Mouse (Mus musculus) stomach, embryonic 16.5 days (tissue): ENCODE data around the gene Gm28051. TPM values are rescaled to one million over a fixed set of nuclear protein-coding genes. Genes with fewer than 3 reads are reported as not detected.

Experiments
- ATAC-seq: fragments of 200-750 bp; cut with Nextera tagmentation; 2 replicates; pipeline ENCODE4 v1.8.0; 2017; ENCODE audit warnings: moderate number of reproducible peaks, moderate TSS enrichment; ENCODE audit not compliant: insufficient read depth, low FRiP score
- H3K27ac ChIP-seq: fragments of 300-500 bp; sonication (generic); 2 replicates; pipeline ENCODE4 v1.5.1; 2014; ENCODE audit warnings: low read length
- H3K27me3 ChIP-seq: fragments of 300-500 bp; sonication (generic); 2 replicates; pipeline ENCODE4 v1.6.1; 2014; ENCODE audit warnings: low read length, control low read depth, mixed read lengths; ENCODE audit not compliant: control insufficient read depth, insufficient read depth
- H3K36me3 ChIP-seq: fragments of 300-500 bp; sonication (generic); 2 replicates; pipeline ENCODE4 v1.6.1; 2014; ENCODE audit warnings: low read length; ENCODE audit not compliant: control insufficient read depth, insufficient read depth
- H3K4me1 ChIP-seq: fragments of 300-500 bp; sonication (generic); 2 replicates; pipeline ENCODE4 v1.6.1; 2014; ENCODE audit warnings: low read length, control low read depth, mixed read lengths; ENCODE audit not compliant: control insufficient read depth, insufficient read depth
- H3K4me2 ChIP-seq: fragments of 300-500 bp; sonication (generic); 2 replicates; pipeline ENCODE4 v1.6.1; 2014; ENCODE audit warnings: low read depth, low read length, mixed read lengths
- H3K4me3 ChIP-seq: fragments of 300-500 bp; sonication (generic); replicated peaks from 2 replicates; pipeline ENCODE4 v1.5.1; 2014; ENCODE audit warnings: mild to moderate bottlenecking, low read length
- H3K9ac ChIP-seq: fragments of 300-500 bp; sonication (generic); 2 replicates; pipeline ENCODE4 v1.6.1; 2014; ENCODE audit warnings: low read length
- H3K9me3 ChIP-seq: fragments of 300-500 bp; sonication (generic); replicated peaks from 2 replicates; pipeline ENCODE4 v1.6.1; 2016; ENCODE audit warnings: low read length, control low read depth; ENCODE audit not compliant: control insufficient read depth
- WGBS: fragments of 180-500 bp; shearing (Covaris S2); extraction: QIAGEN DNeasy Blood & Tissue Kit; methylation state at CpG from one replicate; pipeline ENCODE4 v1.1.7; 2014; 5-methylcytosine and 5-hydroxymethylcytosine counted together
- polyA plus RNA-seq: library from polyadenylated mRNA; unstranded; fragments of >200 nt; fragmentation: Nextera tagmentation; extraction: Ambion mirVana; gene quantifications from 2 replicates; pipeline ENCODE4 v1.2.1, GENCODE M21; 2015

The Gm28051 gene
- not detected in 2 replicates for polyA plus RNA-seq

GRCm38 (mm10) chr12:102757689-102758402 is at the start of gene Gm28051, which contains the start of the genes Gon7 and Ubr7:
Gene Gm28051, minus strand, starts transcription at chr12:102757765.
Gene Gon7, minus strand, starts transcription at chr12:102757803.
Gene Ubr7, plus strand, starts transcription at chr12:102757967.
- WGBS: under 1% methylated on average over 73 of the region's 73 CpGs
- no peaks in the 10 kb centered on the region for H3K9me3 ChIP-seq
- peak within 1 kb of the TSS; percentile 89 for H3K4me2 ChIP-seq

GRCm38 (mm10) chr12:102799528-102799927 is 42.0 kb upstream of the Gm28051 start:
- Histone ChIP-seq H3K4me1 (no peaks in the 10 kb centered on the region), H3K27me3 (no peaks in the 10 kb centered on the region), H3K9me3 (no peaks in the 10 kb centered on the region), H3K4me2 (no peak overlapping the region), H3K9ac (no peak overlapping the region), H3K36me3 (no peaks in the 10 kb centered on the region), H3K27ac (no peak overlapping the region), H3K4me3 (no peak overlapping the region)
- 84% methylated on average over 2 of the region's 2 CpGs for WGBS
- ATAC-seq: no peak

More at GRCm38 (mm10) chr12:102757689-102758402, at the start of gene Gm28051, which contains the start of the genes Gon7 and Ubr7:
- Histone ChIP-seq H3K4me1 (peaks cover 17% of the 10 kb centered on the region), H3K27ac (peak within 1 kb of the TSS; percentile 93), H3K9ac (peak within 1 kb of the TSS; percentile 85), H3K27me3 (no peaks in the 10 kb centered on the region), H3K36me3 (peaks cover 3% of the 10 kb centered on the region; the same call in 1 of the 2 replicates), H3K4me3 (peak within 1 kb of the TSS; percentile 80)
- peak; percentile 98 for ATAC-seq

DNA sequence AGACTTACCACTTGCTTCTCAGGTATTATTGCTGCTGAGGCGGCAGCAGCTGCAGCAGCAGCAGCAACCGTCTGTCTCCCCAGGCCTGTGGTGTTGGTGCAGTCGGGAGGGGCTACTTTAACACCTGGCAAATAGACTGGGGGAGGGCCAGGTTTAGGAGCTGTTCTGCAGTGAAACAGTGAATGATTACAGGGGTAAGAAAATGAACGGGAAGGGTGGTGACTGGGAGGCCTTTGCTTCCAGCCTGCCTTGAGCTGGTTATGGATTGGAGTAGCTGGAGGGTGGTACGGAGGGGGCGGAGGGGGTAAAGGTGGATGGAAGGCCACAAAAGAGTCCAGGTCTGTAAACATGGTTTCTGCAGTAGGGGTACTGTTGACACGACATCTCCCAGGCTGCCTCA is 30.4 kb upstream of the Gm28051 start:
- H3K27me3 ChIP-seq: no peaks in the 10 kb centered on the region
- H3K9me3 ChIP-seq: no peaks in the 10 kb centered on the region

GRCm38 (mm10) chr12:102785593-102785985 is 28.0 kb upstream of the Gm28051 start:
- Histone ChIP-seq H3K4me3 (no peak overlapping the region), H3K9ac (no peak overlapping the region), H3K9me3 (no peaks in the 10 kb centered on the region), H3K36me3 (peaks cover 18% of the 10 kb centered on the region), H3K4me1 (no peaks in the 10 kb centered on the region), H3K4me2 (no peak overlapping the region), H3K27me3 (no peaks in the 10 kb centered on the region), H3K27ac (no peak overlapping the region)
- no peak for ATAC-seq
- 81% methylated on average over 5 of the region's 5 CpGs for WGBS

More for the DNA sequence above, 30.4 kb upstream of the Gm28051 start:
- no peak overlapping the region for H3K4me2 ChIP-seq
- H3K4me1 ChIP-seq: no peaks in the 10 kb centered on the region
- H3K9ac ChIP-seq: no peak overlapping the region
- 66% methylated on average over 7 of the region's 7 CpGs for WGBS
- peaks cover 22% of the 10 kb centered on the region for H3K36me3 ChIP-seq
- no peak for ATAC-seq
- H3K27ac ChIP-seq: no peak overlapping the region
- no peak overlapping the region for H3K4me3 ChIP-seq

GRCm38 (mm10) chr12:102784899-102785592 is 27.5 kb upstream of the Gm28051 start:
- 85% methylated on average over 19 of the region's 19 CpGs for WGBS
- H3K27ac ChIP-seq: no peak overlapping the region

DNA sequence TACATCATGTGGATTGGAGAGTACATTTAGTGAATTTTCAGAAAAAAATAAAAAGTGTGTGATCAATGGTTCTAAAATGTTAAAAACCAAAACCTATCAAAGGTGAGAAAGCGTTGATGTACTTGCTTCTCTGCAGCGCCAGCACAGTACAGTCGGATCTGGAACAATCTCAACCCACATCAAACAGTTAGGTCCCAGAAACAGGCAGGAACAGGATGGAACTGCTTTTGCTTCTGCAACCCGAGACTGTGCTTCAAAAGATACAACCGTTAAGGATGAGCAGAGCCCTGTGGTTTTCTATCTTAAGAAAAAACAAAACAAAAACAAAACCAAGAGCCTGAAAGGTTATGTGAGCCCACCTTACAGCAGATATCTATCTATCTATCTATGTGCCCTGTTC is 25.3 kb upstream of the Gm28051 start:
- Histone ChIP-seq H3K36me3 (peaks cover 16% of the 10 kb centered on the region), H3K27me3 (no peaks in the 10 kb centered on the region), H3K9me3 (no peaks in the 10 kb centered on the region), H3K9ac (no peak overlapping the region), H3K27ac (no peak overlapping the region), H3K4me1 (no peaks in the 10 kb centered on the region), H3K4me2 (no peak overlapping the region), H3K4me3 (no peak overlapping the region)
- 89% methylated on average over 5 of the region's 5 CpGs for WGBS
- ATAC-seq: no peak

More at GRCm38 (mm10) chr12:102784899-102785592, 27.5 kb upstream of the Gm28051 start:
- Histone ChIP-seq H3K4me2 (no peak overlapping the region), H3K4me1 (no peaks in the 10 kb centered on the region), H3K4me3 (no peak overlapping the region), H3K9me3 (no peaks in the 10 kb centered on the region), H3K9ac (no peak overlapping the region), H3K27me3 (no peaks in the 10 kb centered on the region), H3K36me3 (peaks cover 18% of the 10 kb centered on the region)
- ATAC-seq: no peak

GRCm38 (mm10) chr12:102779452-102779851 is 21.9 kb upstream of the Gm28051 start:
- peaks cover 8% of the 10 kb centered on the region; the same call in 1 of the 2 replicates for H3K36me3 ChIP-seq

GRCm38 (mm10) chr12:102778151-102778550 is 20.6 kb upstream of the Gm28051 start:
- WGBS: 83% methylated on average over 5 of the region's 5 CpGs
- Histone ChIP-seq H3K4me1 (no peaks in the 10 kb centered on the region), H3K9me3 (no peaks in the 10 kb centered on the region)

More at GRCm38 (mm10) chr12:102779452-102779851, 21.9 kb upstream of the Gm28051 start:
- 37% methylated on average over 3 of the region's 3 CpGs for WGBS
- Histone ChIP-seq H3K4me2 (no peak overlapping the region), H3K27me3 (no peaks in the 10 kb centered on the region), H3K4me3 (no peak overlapping the region), H3K27ac (no peak overlapping the region), H3K9ac (no peak overlapping the region), H3K4me1 (no peaks in the 10 kb centered on the region), H3K9me3 (no peaks in the 10 kb centered on the region)
- peak; percentile 60; the same call in 1 of the 2 replicates for ATAC-seq

GRCm38 (mm10) chr12:102776035-102776434 is 18.5 kb upstream of the Gm28051 start:
- Histone ChIP-seq H3K9me3 (no peaks in the 10 kb centered on the region), H3K27ac (no peak overlapping the region), H3K36me3 (peaks cover 21% of the 10 kb centered on the region), H3K4me3 (no peak overlapping the region), H3K9ac (no peak overlapping the region), H3K27me3 (no peaks in the 10 kb centered on the region), H3K4me1 (no peaks in the 10 kb centered on the region), H3K4me2 (no peak overlapping the region)
- no peak for ATAC-seq
- WGBS: 87% methylated on average over 14 of the region's 14 CpGs

More at GRCm38 (mm10) chr12:102778151-102778550, 20.6 kb upstream of the Gm28051 start:
- Histone ChIP-seq H3K27me3 (no peaks in the 10 kb centered on the region), H3K9ac (no peak overlapping the region), H3K36me3 (peaks cover 11% of the 10 kb centered on the region), H3K4me3 (no peak overlapping the region), H3K27ac (no peak overlapping the region), H3K4me2 (no peak overlapping the region)
- ATAC-seq: no peak
